9 mouse cellular contexts compared by ENCODE assay signal in genomic region chr1:172532551-172532950, GRCm38 (mm10). TPM values are rescaled to one million over a fixed set of nuclear protein-coding genes. Genes with fewer than 3 reads are reported as not detected.
DNase-seq lines count a peak whose midpoint lies in the region; ATAC-seq and TF ChIP-seq lines count a peak whose summit lies in the region.
"Had no signal": no experiment of that assay in that cellular context is flagged by ENCODE, and none has a peak within 500 bp of the region (broad histone marks: within the 10 kb centered on the region; RNA-seq: fewer than 3 reads in every experiment).

No protein-coding gene starts in this region.

- H3K4me2 ChIP-seq in hindbrain, embryonic 12.5 days (replicated peaks): peak overlapping the region; percentile 46
- peak overlapping the region; percentile 59 for H3K4me2 ChIP-seq in lung, embryonic 14.5 days
- peak overlapping the region; percentile 43 for H3K4me2 ChIP-seq in stomach, embryonic 15.5 days

- H3K9ac ChIP-seq in hindbrain, embryonic 12.5 days: no peak overlapping the region
- H3K9ac ChIP-seq in lung, embryonic 14.5 days: 0 out of 2 replicates have a peak overlapping the region, but pooled peaks have one; percentile 10
- no peak overlapping the region for H3K9ac ChIP-seq in stomach, embryonic 15.5 days

- no peaks in the 10 kb centered on the region for H3K4me1 ChIP-seq in kidney, adult 2 months (ENCODE audit: control insufficient read depth, insufficient read depth, low read length)
- H3K4me1 ChIP-seq in hindbrain, embryonic 12.5 days: peaks cover 15% of the 10 kb centered on the region
- peaks cover 12% of the 10 kb centered on the region for H3K4me1 ChIP-seq in lung, embryonic 14.5 days (ENCODE audit: insufficient read depth)
- peaks cover 6% of the 10 kb centered on the region; the same call in 1 of the 2 replicates for H3K4me1 ChIP-seq in stomach, embryonic 15.5 days

- peak; percentile 50 for DNase-seq in kidney, adult 2 months
- no peak for DNase-seq in kidney, adult 11 months
- DNase-seq in embryo, embryonic 10.5 days (ENCODE audit: low spot score): peak; percentile 79
- peak; percentile 77 for DNase-seq in lung, embryonic 14.5 days
- no peak for DNase-seq in frontal cortex, adult 2 months (ENCODE audit: extremely low spot score in 1 of 2, low spot score in 1 of 2)
- DNase-seq in layer of hippocampus, adult 2 months (ENCODE audit: low spot score in 2 of 2): no peak

- no peaks in the 10 kb centered on the region for H3K36me3 ChIP-seq in kidney, adult 2 months (ENCODE audit: control insufficient read depth, insufficient read depth, low read length)
- no peaks in the 10 kb centered on the region for H3K36me3 ChIP-seq in hindbrain, embryonic 12.5 days
- no peaks in the 10 kb centered on the region for H3K36me3 ChIP-seq in lung, embryonic 14.5 days (ENCODE audit: insufficient read depth)
- H3K36me3 ChIP-seq in stomach, embryonic 15.5 days: no peaks in the 10 kb centered on the region

- TF ChIP-seq POLR2A in kidney, adult 2 months (IDR thresholded peaks at IDR 0.05; ENCODE audit: low read depth, low read length): no peak

- no peaks in the 10 kb centered on the region for H3K9me3 ChIP-seq in hindbrain, embryonic 12.5 days (replicated peaks)
- no peaks in the 10 kb centered on the region for H3K9me3 ChIP-seq in lung, embryonic 14.5 days (ENCODE audit: low read depth, low read length)
- H3K9me3 ChIP-seq in stomach, embryonic 15.5 days: no peaks in the 10 kb centered on the region

- H3K4me3 ChIP-seq in kidney, adult 2 months (ENCODE audit: insufficient read depth, low read depth, low read length): peak overlapping the region; percentile 22; the same call in 1 of the 2 replicates
- H3K4me3 ChIP-seq in hindbrain, embryonic 12.5 days: peak overlapping the region; percentile 18; the same call in 1 of the 2 replicates
- peak overlapping the region; percentile 19; the same call in 1 of the 2 replicates for H3K4me3 ChIP-seq in lung, embryonic 14.5 days (ENCODE audit: low read depth, low read length)
- peak overlapping the region; percentile 20 for H3K4me3 ChIP-seq in stomach, embryonic 15.5 days (replicated peaks)
- H3K4me3 ChIP-seq in layer of hippocampus, adult 2 months: no peak overlapping the region; the same call in 1 of the 2 replicates

- ATAC-seq in hindbrain, embryonic 12.5 days (ENCODE audit: low FRiP score): peak; percentile 49
- ATAC-seq in lung, embryonic 14.5 days (ENCODE audit: insufficient read depth): peak; percentile 82
- ATAC-seq in stomach, embryonic 15.5 days (ENCODE audit: insufficient read depth, low FRiP score, low read depth): peak; percentile 75

- WGBS in kidney, adult 2 months: 2% methylated on average over 13 of the region's 13 CpGs
- under 1% methylated on average over 13 of the region's 13 CpGs for WGBS in hindbrain, embryonic 12.5 days
- WGBS in lung, embryonic 14.5 days: 3% methylated on average over 12 of the region's 13 CpGs
- 3% methylated on average over 11 of the region's 13 CpGs for WGBS in stomach, embryonic 15.5 days

- no peak overlapping the region for H3K27ac ChIP-seq in kidney, adult 2 months (ENCODE audit: insufficient read depth, low read depth, low read length)
- no peak overlapping the region for H3K27ac ChIP-seq in hindbrain, embryonic 12.5 days
- peak overlapping the region; percentile 33; the same call in 1 of the 2 replicates for H3K27ac ChIP-seq in lung, embryonic 14.5 days (ENCODE audit: low read depth)
- H3K27ac ChIP-seq in stomach, embryonic 15.5 days: no peak overlapping the region
- H3K27ac ChIP-seq in layer of hippocampus, adult 2 months: no peak overlapping the region

- no peak for TF ChIP-seq CTCF in kidney, adult 2 months (conservative IDR thresholded peaks at IDR 0.05; ENCODE audit: insufficient read depth, insufficient read length, low read depth, low read length)
- no peak for TF ChIP-seq CTCF in lung, embryonic 14.5 days (IDR thresholded peaks at IDR 0.05; ENCODE audit: low read depth)
- TF ChIP-seq CTCF in layer of hippocampus, adult 2 months (conservative IDR thresholded peaks at IDR 0.05): no peak

- no peaks in the 10 kb centered on the region for H3K27me3 ChIP-seq in kidney, adult 2 months (replicated peaks; ENCODE audit: control insufficient read depth, insufficient read depth, low read length)
- H3K27me3 ChIP-seq in hindbrain, embryonic 12.5 days: peaks cover 12% of the 10 kb centered on the region; the same call in 1 of the 2 replicates
- H3K27me3 ChIP-seq in lung, embryonic 14.5 days (ENCODE audit: insufficient read depth, low read length): no peaks in the 10 kb centered on the region
- no peaks in the 10 kb centered on the region for H3K27me3 ChIP-seq in stomach, embryonic 15.5 days (replicated peaks)

RNA-seq across cellular contexts. Expression of gene Cfap45, which starts 11.9 kb away (rescaled TPM):
- polyA plus RNA-seq in kidney, adult 2 months (2012; rRNA removed): 0.33 and 0.79 TPM in 2 replicates
- polyA plus RNA-seq in hindbrain, embryonic 12.5 days (2016; fragmentation: Nextera tagmentation; extraction: Ambion mirVana): 3.3 and 4.4 TPM in 2 replicates
- polyA plus RNA-seq in lung, embryonic 14.5 days (2014; fragmentation: Nextera tagmentation; extraction: Ambion mirVana): 4.2 and 5.1 TPM in 2 replicates
- polyA plus RNA-seq in stomach, embryonic 15.5 days (2015; fragmentation: Nextera tagmentation; extraction: Ambion mirVana): 2.4 TPM in 2 replicates
- 3.4 and 4.5 TPM in 2 replicates for polyA plus RNA-seq in frontal cortex, adult 2 months (2012; rRNA removed)
- 1 to 10 TPM; 4.2 to 4.8 TPM for total RNA-seq in layer of hippocampus, adult 2 months (2021)

RNA-seq across cellular contexts. Expression of gene Vsig8, which starts 23.2 kb away (rescaled TPM):
- 0.38 and 0.41 TPM in 2 replicates for polyA plus RNA-seq in kidney, adult 2 months (2012; rRNA removed)
- polyA plus RNA-seq in hindbrain, embryonic 12.5 days (2016; fragmentation: Nextera tagmentation; extraction: Ambion mirVana): 0.41 TPM in 1 of 2 replicates, not detected in the other
- polyA plus RNA-seq in lung, embryonic 14.5 days (2014; fragmentation: Nextera tagmentation; extraction: Ambion mirVana): 0.24 TPM in 1 of 2 replicates, not detected in the other
- polyA plus RNA-seq in stomach, embryonic 15.5 days (2015; fragmentation: Nextera tagmentation; extraction: Ambion mirVana): 0.46 and 1.8 TPM in 2 replicates
- polyA plus RNA-seq in frontal cortex, adult 2 months (2012; rRNA removed): 0.90 and 0.97 TPM in 2 replicates
- under 1 TPM; 0.41 to 0.61 TPM for total RNA-seq in layer of hippocampus, adult 2 months (2021)
- total RNA-seq: gastrocnemius, postnatal 4 days had no signal

RNA-seq across cellular contexts. Expression of gene Tagln2, which starts 32.7 kb away (rescaled TPM):
- 202 and 286 TPM in 2 replicates for polyA plus RNA-seq in kidney, adult 2 months (2012; rRNA removed)
- 53.2 and 64.5 TPM in 2 replicates for polyA plus RNA-seq in hindbrain, embryonic 12.5 days (2016; fragmentation: Nextera tagmentation; extraction: Ambion mirVana)
- 395 and 407 TPM in 2 replicates for polyA plus RNA-seq in lung, embryonic 14.5 days (2014; fragmentation: Nextera tagmentation; extraction: Ambion mirVana)
- 341 and 366 TPM in 2 replicates for polyA plus RNA-seq in stomach, embryonic 15.5 days (2015; fragmentation: Nextera tagmentation; extraction: Ambion mirVana)
- 19.1 and 19.9 TPM in 2 replicates for polyA plus RNA-seq in frontal cortex, adult 2 months (2012; rRNA removed)
- 10 to 100 TPM in 1 of 2 experiments, 1 to 10 TPM in 1; 7.9 to 13.1 TPM for total RNA-seq in layer of hippocampus, adult 2 months (2021)

RNA-seq across cellular contexts. Expression of gene Igsf9, which starts 51.0 kb away (rescaled TPM):
- polyA plus RNA-seq in kidney, adult 2 months (2012; rRNA removed): 15.4 and 20.7 TPM in 2 replicates
- 69.9 and 82.2 TPM in 2 replicates for polyA plus RNA-seq in hindbrain, embryonic 12.5 days (2016; fragmentation: Nextera tagmentation; extraction: Ambion mirVana)
- 23.5 and 26.0 TPM in 2 replicates for polyA plus RNA-seq in lung, embryonic 14.5 days (2014; fragmentation: Nextera tagmentation; extraction: Ambion mirVana)
- 49.0 and 50.1 TPM in 2 replicates for polyA plus RNA-seq in stomach, embryonic 15.5 days (2015; fragmentation: Nextera tagmentation; extraction: Ambion mirVana)
- polyA plus RNA-seq in frontal cortex, adult 2 months (2012; rRNA removed): 13.3 and 16.3 TPM in 2 replicates
- 1 to 10 TPM; 5.7 to 9.2 TPM for total RNA-seq in layer of hippocampus, adult 2 months (2021)

RNA-seq across cellular contexts. Expression of gene Slamf9, which starts 57.4 kb away (rescaled TPM):
- polyA plus RNA-seq in kidney, adult 2 months (2012; rRNA removed): 19.2 and 20.2 TPM in 2 replicates
- 0.27 and 0.40 TPM in 2 replicates for polyA plus RNA-seq in hindbrain, embryonic 12.5 days (2016; fragmentation: Nextera tagmentation; extraction: Ambion mirVana)
- polyA plus RNA-seq in lung, embryonic 14.5 days (2014; fragmentation: Nextera tagmentation; extraction: Ambion mirVana): 0.32 and 1.0 TPM in 2 replicates
- 0.79 and 1.0 TPM in 2 replicates for polyA plus RNA-seq in stomach, embryonic 15.5 days (2015; fragmentation: Nextera tagmentation; extraction: Ambion mirVana)
- polyA plus RNA-seq in frontal cortex, adult 2 months (2012; rRNA removed): 1.1 and 1.8 TPM in 2 replicates
- total RNA-seq in layer of hippocampus, adult 2 months (2021): under 1 TPM in 1 of 2 experiments, not detected in 1; 0.38 TPM

Comparison
In these comparisons a context has a peak if more than half of its experiments do, and no peak if none do; other contexts are left out.
1. DNase-seq: peak in kidney, adult 2 months (single experiment), embryo, embryonic 10.5 days (single experiment) and lung, embryonic 14.5 days (single experiment); none in kidney, adult 11 months (single experiment), frontal cortex, adult 2 months (0 of 2) and layer of hippocampus, adult 2 months (0 of 2).
2. Peak in every context shown above with its lines, with median percentiles within 50 percentile points of each other: ATAC-seq and H3K4me2 ChIP-seq.